Mouse (Mus musculus): ENCODE measurements at regions not wholly inside any gene's neighbourhood (a gene's known extent, or its start where the extent isn't known, plus 50 kb on each side); places are given as distances from the start of the nearest gene placed in this dataset.
A peak's percentile ranks its signal among the peaks of the same experiment; 100 is the strongest.

DNA sequence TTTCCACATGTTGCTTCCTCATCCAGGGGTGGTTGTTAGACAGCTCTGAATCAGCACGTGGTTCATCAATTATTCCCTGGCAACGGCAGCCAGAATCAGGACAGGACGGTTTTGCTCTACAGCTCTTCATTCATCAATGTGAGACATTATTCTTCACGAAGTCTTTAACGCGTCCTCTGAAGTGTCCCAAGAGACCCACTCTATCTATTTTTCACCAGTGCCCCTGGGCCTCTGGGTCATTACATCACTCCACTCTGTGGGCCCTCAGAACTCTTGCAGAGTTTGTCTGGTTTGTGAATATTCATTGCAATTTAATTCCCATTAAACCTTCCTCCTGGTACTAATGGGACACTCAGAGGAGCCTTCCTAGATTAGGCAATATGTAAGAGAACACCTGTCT, 206.2 kb upstream of the Daam1 start:
- peaks cover 12% of the 10 kb centered on the region for H3K4me1 ChIP-seq
- no peak overlapping the region for H3K9ac ChIP-seq
- H3K27ac ChIP-seq, result no peak overlapping the region
- 31% methylated on average over 6 of the region's 6 CpGs for WGBS
- ATAC-seq (ENCODE audit: low FRiP score, low read depth), result no peak
- H3K36me3 ChIP-seq, result no peaks in the 10 kb centered on the region
- no peak overlapping the region for H3K4me3 ChIP-seq
- no peaks in the 10 kb centered on the region for H3K9me3 ChIP-seq
- H3K27me3 ChIP-seq (replicated peaks), result no peaks in the 10 kb centered on the region
- no peak overlapping the region for H3K4me2 ChIP-seq (replicated peaks)

DNA sequence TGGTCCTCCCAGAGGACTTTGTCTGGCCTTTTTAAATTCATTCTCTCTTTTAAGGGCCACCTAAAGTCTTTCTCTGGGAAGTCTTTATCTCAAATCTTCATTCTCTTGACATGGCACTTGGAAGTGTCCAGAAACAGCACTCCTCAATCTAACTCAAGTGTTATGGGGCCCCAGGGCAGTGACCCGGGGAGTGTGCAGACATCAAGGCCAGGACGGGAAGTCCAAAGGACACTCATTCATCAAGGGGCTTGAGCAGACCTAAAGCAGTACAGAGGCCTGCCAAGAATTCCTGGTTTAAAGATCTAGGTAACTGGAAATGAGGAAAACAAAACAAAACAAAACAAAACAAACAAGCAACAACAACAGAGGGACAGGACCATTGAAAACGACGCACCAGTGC, 205.8 kb upstream of the Daam1 start:
- Histone ChIP-seq H3K4me2 (replicated peaks) (no peak overlapping the region), H3K27me3 (replicated peaks) (no peaks in the 10 kb centered on the region), H3K4me3 (no peak overlapping the region), H3K9ac (no peak overlapping the region), H3K36me3 (no peaks in the 10 kb centered on the region), H3K9me3 (no peaks in the 10 kb centered on the region), H3K27ac (no peak overlapping the region), H3K4me1 (peaks cover 12% of the 10 kb centered on the region)
- ATAC-seq (ENCODE audit: low FRiP score, low read depth), result no peak
- WGBS, result 56% methylated on average over 4 of the region's 4 CpGs

DNA sequence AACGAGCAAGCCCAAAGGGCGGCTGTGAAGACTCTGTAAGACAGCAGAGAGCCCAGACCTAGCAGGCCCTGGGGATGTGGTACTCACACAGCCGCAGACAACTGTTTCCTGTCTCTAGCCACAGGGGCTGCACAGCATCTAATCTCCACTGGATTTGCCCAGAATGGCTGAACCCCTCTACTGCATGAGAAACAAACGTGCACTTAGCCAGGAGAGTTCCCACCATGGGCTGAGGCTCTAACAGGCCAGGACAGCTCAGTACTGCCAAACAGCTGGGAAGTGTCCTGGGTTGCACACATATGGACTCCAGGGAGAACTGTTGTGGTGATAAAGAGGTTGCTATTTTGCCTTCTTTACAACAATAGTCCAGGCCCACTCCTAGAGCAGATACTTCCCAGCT, 204.1 kb upstream of the Daam1 start:
- no peak overlapping the region for H3K27ac ChIP-seq
- no peak for ATAC-seq (ENCODE audit: low FRiP score, low read depth)
- WGBS, result 77% methylated on average over 4 of the region's 4 CpGs

DNA sequence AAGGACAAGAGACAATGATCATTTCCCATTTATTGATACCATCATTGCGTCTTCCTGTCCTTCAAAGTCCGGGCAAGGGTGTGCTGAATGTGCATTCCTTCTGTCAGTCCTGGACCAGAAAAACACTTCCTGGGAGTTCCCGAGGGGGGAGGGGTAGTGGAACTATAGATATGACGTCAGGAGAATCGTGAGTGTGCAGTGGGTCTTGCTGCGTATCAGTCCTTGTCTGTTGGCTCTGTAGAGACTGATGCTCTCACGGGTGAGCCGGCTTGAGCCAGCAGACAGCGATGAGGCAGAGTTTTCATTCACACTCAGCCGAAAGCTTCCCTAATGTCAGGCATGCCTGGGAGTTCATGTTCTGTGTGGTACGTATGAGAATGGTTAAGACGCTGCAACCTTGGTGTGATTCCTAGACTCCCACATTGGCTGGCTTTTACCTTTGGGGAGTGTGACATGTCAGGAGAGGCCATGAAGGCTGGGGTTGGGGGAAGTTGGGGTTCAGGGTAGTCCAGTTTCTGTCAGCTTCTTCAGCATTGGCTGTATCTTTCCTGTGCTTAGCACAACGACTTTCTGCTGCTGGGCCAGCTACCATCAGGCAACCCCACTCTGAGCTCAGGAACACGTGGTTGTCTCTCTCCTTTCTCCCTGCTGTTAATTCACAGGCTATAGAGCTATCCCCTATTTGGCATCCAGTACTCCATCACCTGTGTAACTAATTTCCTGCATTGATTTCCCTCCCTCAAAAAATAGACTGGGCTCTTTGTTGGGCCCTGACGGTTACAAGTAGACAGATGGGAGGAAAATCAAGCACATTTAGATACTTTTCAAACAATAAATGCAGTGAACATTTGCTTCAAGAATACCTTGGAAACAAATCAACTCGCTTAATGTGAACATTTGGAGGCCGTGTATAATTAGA, 203.2 kb upstream of the Daam1 start:
- H3K9me3 ChIP-seq, result no peaks in the 10 kb centered on the region
- no peak overlapping the region for H3K4me3 ChIP-seq
- ATAC-seq (ENCODE audit: low FRiP score, low read depth), result peak; percentile 65; the same call in 1 of the 2 replicates
- no peak overlapping the region for H3K4me2 ChIP-seq (replicated peaks)
- H3K27ac ChIP-seq, result no peak overlapping the region
- H3K9ac ChIP-seq, result no peak overlapping the region
- peaks cover 12% of the 10 kb centered on the region for H3K4me1 ChIP-seq
- no peaks in the 10 kb centered on the region for H3K27me3 ChIP-seq (replicated peaks)
- WGBS, result 70% methylated on average over 17 of the region's 17 CpGs
- H3K36me3 ChIP-seq, result no peaks in the 10 kb centered on the region

More for the DNA sequence above, 204.1 kb upstream of the Daam1 start:
- Histone ChIP-seq H3K4me2 (replicated peaks) (no peak overlapping the region), H3K9me3 (no peaks in the 10 kb centered on the region), H3K4me3 (no peak overlapping the region), H3K9ac (no peak overlapping the region), H3K27me3 (replicated peaks) (no peaks in the 10 kb centered on the region), H3K4me1 (peaks cover 12% of the 10 kb centered on the region), H3K36me3 (no peaks in the 10 kb centered on the region)

DNA sequence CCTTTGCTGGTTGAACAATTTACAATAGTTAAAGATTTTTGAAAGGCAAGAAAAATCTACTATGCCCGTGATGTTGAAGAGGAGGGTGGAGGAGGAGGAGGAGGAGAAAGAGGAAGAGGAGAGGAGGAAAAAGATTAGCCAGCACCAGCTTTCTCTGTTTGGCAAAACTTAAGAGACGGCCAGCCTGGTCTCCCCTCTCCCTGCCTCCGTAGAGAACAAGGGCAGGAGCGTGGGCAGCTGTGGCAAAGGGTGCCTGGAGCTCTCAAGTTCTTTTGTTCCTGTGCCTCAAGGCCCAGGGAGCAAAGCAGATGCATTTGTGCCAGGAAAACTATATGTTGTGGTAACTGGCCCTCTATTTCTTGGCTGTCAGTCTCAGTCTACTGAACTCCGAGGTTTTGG, 202.5 kb upstream of the Daam1 start:
- no peak overlapping the region for H3K4me2 ChIP-seq (replicated peaks)
- H3K9ac ChIP-seq, result no peak overlapping the region
- H3K4me1 ChIP-seq, result peaks cover 12% of the 10 kb centered on the region
- H3K36me3 ChIP-seq, result no peaks in the 10 kb centered on the region
- peak; percentile 63 for ATAC-seq (ENCODE audit: low FRiP score, low read depth)
- H3K4me3 ChIP-seq, result no peak overlapping the region
- WGBS, result 36% methylated on average over 5 of the region's 5 CpGs
- no peak overlapping the region for H3K27ac ChIP-seq
- H3K27me3 ChIP-seq (replicated peaks), result no peaks in the 10 kb centered on the region
- H3K9me3 ChIP-seq, result no peaks in the 10 kb centered on the region

DNA sequence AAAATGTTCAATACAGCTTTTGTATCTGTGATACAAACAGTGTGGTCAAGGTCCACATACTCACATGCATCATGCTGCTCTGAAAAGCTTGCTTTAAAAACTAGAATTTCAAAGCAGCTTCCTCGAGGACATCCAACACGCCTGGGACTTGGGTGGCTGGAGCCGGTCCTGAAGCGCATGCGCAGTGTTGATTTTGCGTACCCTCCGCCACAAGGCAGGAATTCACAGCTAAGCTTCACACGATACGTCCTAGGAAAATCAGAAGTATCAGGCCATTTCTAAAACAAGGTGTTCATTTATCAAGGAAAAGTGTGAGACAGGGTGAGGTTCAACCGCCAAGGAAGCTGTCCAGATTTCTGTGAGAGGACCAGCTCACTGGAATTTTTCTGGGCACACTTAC, 202.1 kb upstream of the Daam1 start:
- H3K27me3 ChIP-seq (replicated peaks), result no peaks in the 10 kb centered on the region
- peaks cover 12% of the 10 kb centered on the region for H3K4me1 ChIP-seq
- H3K9me3 ChIP-seq, result no peaks in the 10 kb centered on the region
- H3K36me3 ChIP-seq, result no peaks in the 10 kb centered on the region
- H3K4me3 ChIP-seq, result no peak overlapping the region
- 91% methylated on average over 10 of the region's 10 CpGs for WGBS
- ATAC-seq (ENCODE audit: low FRiP score, low read depth), result no peak
- no peak overlapping the region for H3K9ac ChIP-seq
- no peak overlapping the region for H3K27ac ChIP-seq
- H3K4me2 ChIP-seq (replicated peaks), result no peak overlapping the region

DNA sequence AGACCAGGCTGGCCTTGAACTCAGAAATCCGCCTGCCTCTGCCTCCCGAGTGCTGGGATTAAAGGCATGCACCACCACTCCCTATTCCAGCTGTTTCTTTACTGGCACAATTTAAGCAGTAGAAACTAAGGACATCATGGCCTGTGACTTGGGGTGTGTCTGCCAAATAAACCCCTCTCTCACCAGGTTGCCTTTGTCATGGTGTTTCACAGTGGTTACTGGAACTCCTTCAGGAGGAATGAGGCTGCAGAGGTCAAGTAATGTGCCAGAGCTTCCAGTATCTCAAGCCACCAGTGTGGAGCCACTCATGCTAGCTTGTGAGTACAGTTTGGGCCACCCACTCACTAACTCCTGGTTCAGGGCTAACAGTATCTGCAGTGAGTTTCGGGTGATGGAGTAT, 200.5 kb upstream of the Daam1 start:
- Histone ChIP-seq H3K4me3 (no peak overlapping the region), H3K4me2 (replicated peaks) (no peak overlapping the region), H3K27ac (no peak overlapping the region), H3K9ac (no peak overlapping the region), H3K9me3 (no peaks in the 10 kb centered on the region), H3K27me3 (replicated peaks) (no peaks in the 10 kb centered on the region), H3K4me1 (peaks cover 6% of the 10 kb centered on the region), H3K36me3 (no peaks in the 10 kb centered on the region)
- no peak for ATAC-seq (ENCODE audit: low FRiP score, low read depth)
- WGBS, result 91% methylated on average over 3 of the region's 3 CpGs

DNA sequence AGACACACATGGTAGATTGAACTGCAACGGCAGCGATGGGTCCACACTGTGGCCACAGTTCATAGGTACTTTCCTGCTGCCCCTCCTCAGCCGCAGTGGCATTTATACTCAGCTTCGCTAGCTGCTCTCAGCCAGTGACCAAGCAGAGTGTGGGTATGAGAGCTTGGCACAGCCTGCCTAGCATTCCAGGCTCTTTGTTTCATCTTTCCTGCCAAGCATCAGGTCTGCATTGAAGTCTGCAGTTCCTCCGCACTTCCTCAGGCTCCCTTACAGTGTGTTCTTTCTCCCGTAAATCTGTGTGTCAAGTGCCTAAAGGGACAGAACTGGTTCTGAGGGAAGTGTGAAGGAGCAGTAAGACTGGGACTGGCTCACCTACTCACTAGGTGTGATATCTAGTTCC, 194.6 kb upstream of the Daam1 start:
- Histone ChIP-seq H3K36me3 (no peaks in the 10 kb centered on the region), H3K4me2 (replicated peaks) (no peak overlapping the region), H3K4me3 (no peak overlapping the region), H3K9me3 (no peaks in the 10 kb centered on the region), H3K4me1 (no peaks in the 10 kb centered on the region), H3K9ac (no peak overlapping the region), H3K27me3 (replicated peaks) (no peaks in the 10 kb centered on the region), H3K27ac (no peak overlapping the region)
- 87% methylated on average over 6 of the region's 6 CpGs for whole genome bisulfite sequencing
- no peak for ATAC-seq (ENCODE audit: low FRiP score, low read depth)

- Histone ChIP-seq H3K4me2 (replicated peaks) (no peak overlapping the region), H3K9me3 (no peaks in the 10 kb centered on the region), H3K27ac (no peak overlapping the region), H3K9ac (no peak overlapping the region), H3K4me1 (peaks cover under 1% of the 10 kb centered on the region; the same call in 1 of the 2 replicates), H3K4me3 (no peak overlapping the region), H3K36me3 (no peaks in the 10 kb centered on the region), H3K27me3 (replicated peaks) (no peaks in the 10 kb centered on the region)
- 83% methylated on average over 3 of the region's 3 CpGs for WGBS
- no peak for ATAC-seq (ENCODE audit: low FRiP score, low read depth)
These were observed 193.6 kb upstream of the Daam1 start for GRCm38 (mm10) chr12:71637248-71637647.

- Histone ChIP-seq H3K27ac (no peak overlapping the region), H3K27me3 (replicated peaks) (no peaks in the 10 kb centered on the region), H3K36me3 (no peaks in the 10 kb centered on the region), H3K4me1 (peaks cover 2% of the 10 kb centered on the region; the same call in 1 of the 2 replicates), H3K9ac (no peak overlapping the region), H3K9me3 (no peaks in the 10 kb centered on the region), H3K4me3 (no peak overlapping the region), H3K4me2 (replicated peaks) (no peak overlapping the region)
- WGBS, result 73% methylated on average over 8 of the region's 8 CpGs
- ATAC-seq (ENCODE audit: low FRiP score, low read depth), result no peak
These were observed 192.6 kb upstream of the Daam1 start for GRCm38 (mm10) chr12:71638246-71638645.

DNA sequence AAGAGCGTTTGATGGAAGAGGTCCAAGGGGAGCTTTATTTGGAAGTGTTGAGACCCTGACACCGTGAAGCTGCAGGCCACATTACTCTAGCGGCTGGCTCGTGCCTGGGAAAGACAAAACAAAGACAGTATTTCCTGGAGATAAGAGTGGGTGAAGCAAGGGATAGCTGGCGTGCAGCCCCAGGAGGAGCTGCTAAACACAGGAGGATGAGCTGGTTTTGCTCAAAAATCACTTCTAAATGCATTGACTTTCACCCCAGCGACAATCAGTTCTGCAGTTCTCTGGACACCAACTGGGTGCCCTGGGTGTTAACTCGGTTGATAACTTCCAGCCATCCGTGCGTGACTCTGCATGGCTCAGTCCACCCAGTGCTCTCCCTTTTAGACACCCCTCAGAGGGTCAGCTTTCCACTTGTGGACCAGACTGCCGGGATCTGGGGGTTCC, 190.8 kb upstream of the Daam1 start:
- no peak for ATAC-seq (ENCODE audit: low FRiP score, low read depth)
- H3K27ac ChIP-seq, result no peak overlapping the region
- H3K27me3 ChIP-seq (replicated peaks), result no peaks in the 10 kb centered on the region
- no peak overlapping the region for H3K4me3 ChIP-seq
- H3K4me1 ChIP-seq, result peaks cover 2% of the 10 kb centered on the region; the same call in 1 of the 2 replicates
- no peak overlapping the region for H3K9ac ChIP-seq
- H3K36me3 ChIP-seq, result no peaks in the 10 kb centered on the region
- H3K9me3 ChIP-seq, result no peaks in the 10 kb centered on the region
- no peak overlapping the region for H3K4me2 ChIP-seq (replicated peaks)
- 73% methylated on average over 10 of the region's 10 CpGs for WGBS

DNA sequence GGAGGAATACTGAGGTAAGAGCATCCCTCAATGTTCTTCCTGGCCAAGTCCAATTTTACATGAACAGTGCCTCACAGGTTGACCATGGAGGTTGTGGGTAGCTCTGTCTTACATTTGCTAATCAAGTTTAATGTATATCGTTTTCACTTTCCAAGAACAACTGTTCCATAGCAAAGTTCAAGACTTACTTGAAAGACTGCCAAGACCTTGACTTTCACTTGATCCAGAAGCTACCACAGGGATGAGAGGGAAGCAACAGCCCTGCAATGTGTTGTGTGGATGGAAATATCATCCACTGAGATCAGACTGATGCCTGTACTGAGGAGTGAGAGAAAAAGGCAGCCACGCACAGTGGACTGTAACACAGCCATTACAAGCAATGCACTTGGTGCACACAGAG, 189.4 kb upstream of the Daam1 start:
- Histone ChIP-seq H3K36me3 (no peaks in the 10 kb centered on the region), H3K4me1 (peaks cover 2% of the 10 kb centered on the region; the same call in 1 of the 2 replicates), H3K9me3 (no peaks in the 10 kb centered on the region), H3K27ac (no peak overlapping the region), H3K9ac (no peak overlapping the region), H3K4me3 (no peak overlapping the region), H3K27me3 (replicated peaks) (no peaks in the 10 kb centered on the region), H3K4me2 (replicated peaks) (no peak overlapping the region)
- ATAC-seq (ENCODE audit: low FRiP score, low read depth), result no peak
- 91% methylated on average over 2 of the region's 2 CpGs for WGBS
